Mouse (Mus musculus): ENCODE measurements at regions not wholly inside any gene's neighbourhood (a gene's known extent, or its start where the extent isn't known, plus 50 kb on each side); places are given as distances from the start of the nearest gene placed in this dataset.

- H3K27me3 ChIP-seq (ENCODE audit: control insufficient read depth, insufficient read depth, low read length), result no peaks in the 10 kb centered on the region
- H3K79me2 ChIP-seq (ENCODE audit: control insufficient read depth, insufficient read depth, low read length), result no peaks in the 10 kb centered on the region
- H3K4me3 ChIP-seq (ENCODE audit: insufficient read depth, low read depth, low read length), result no peak overlapping the region
- H3K9ac ChIP-seq (ENCODE audit: low read depth, low read length), result no peak overlapping the region
- peak; percentile 3 for DNase-seq (ENCODE audit: extremely low read depth, low read depth, low spot score)
- H3K4me1 ChIP-seq (ENCODE audit: control insufficient read depth, insufficient read depth, low read length), result no peaks in the 10 kb centered on the region
- peak; percentile 76 for TF ChIP-seq CTCF (IDR thresholded peaks at IDR 0.05; ENCODE audit: low read depth, low read length)
- no peak for TF ChIP-seq POLR2A (IDR thresholded peaks at IDR 0.05; ENCODE audit: extremely low read depth, insufficient read depth, low read length)
- H3K27ac ChIP-seq (replicated peaks; ENCODE audit: insufficient read depth, low read depth, low read length), result no peak overlapping the region
- no peaks in the 10 kb centered on the region for H3K36me3 ChIP-seq (ENCODE audit: control insufficient read depth, insufficient read depth, low read length)
- WGBS, result 15% methylated on average over 9 of the region's 9 CpGs
Measured at GRCm38 (mm10) chr15:72205950-72206349, 1628.4 kb upstream of the Gm6569 start.

GRCm38 (mm10) chr15:72207589-72207988, 1626.8 kb upstream of the Gm6569 start:
- 73% methylated on average over 4 of the region's 4 CpGs for WGBS
- DNase-seq (ENCODE audit: extremely low read depth, low read depth, low spot score), result no peak
- H3K4me3 ChIP-seq (ENCODE audit: insufficient read depth, low read depth, low read length), result no peak overlapping the region
- H3K4me1 ChIP-seq (ENCODE audit: control insufficient read depth, insufficient read depth, low read length), result no peaks in the 10 kb centered on the region
- no peaks in the 10 kb centered on the region for H3K36me3 ChIP-seq (ENCODE audit: control insufficient read depth, insufficient read depth, low read length)
- no peak overlapping the region for H3K9ac ChIP-seq (ENCODE audit: low read depth, low read length)
- H3K79me2 ChIP-seq (ENCODE audit: control insufficient read depth, insufficient read depth, low read length), result no peaks in the 10 kb centered on the region
- H3K27me3 ChIP-seq (ENCODE audit: control insufficient read depth, insufficient read depth, low read length), result no peaks in the 10 kb centered on the region
- TF ChIP-seq POLR2A (IDR thresholded peaks at IDR 0.05; ENCODE audit: extremely low read depth, insufficient read depth, low read length) (no peak), CTCF (IDR thresholded peaks at IDR 0.05; ENCODE audit: low read depth, low read length) (no peak)
- H3K27ac ChIP-seq (replicated peaks; ENCODE audit: insufficient read depth, low read depth, low read length), result no peak overlapping the region

- Histone ChIP-seq H3K4me3 (ENCODE audit: insufficient read depth, low read depth, low read length) (no peak overlapping the region), H3K4me1 (ENCODE audit: control insufficient read depth, insufficient read depth, low read length) (no peaks in the 10 kb centered on the region), H3K27ac (replicated peaks; ENCODE audit: insufficient read depth, low read depth, low read length) (no peak overlapping the region), H3K27me3 (ENCODE audit: control insufficient read depth, insufficient read depth, low read length) (no peaks in the 10 kb centered on the region), H3K9ac (ENCODE audit: low read depth, low read length) (no peak overlapping the region), H3K36me3 (ENCODE audit: control insufficient read depth, insufficient read depth, low read length) (no peaks in the 10 kb centered on the region), H3K79me2 (ENCODE audit: control insufficient read depth, insufficient read depth, low read length) (no peaks in the 10 kb centered on the region)
- WGBS, result 70% methylated on average over 4 of the region's 4 CpGs
- no peak for DNase-seq (ENCODE audit: extremely low read depth, low read depth, low spot score)
- TF ChIP-seq CTCF (IDR thresholded peaks at IDR 0.05; ENCODE audit: low read depth, low read length), result no peak
Measured at GRCm38 (mm10) chr15:72208076-72208475, 1626.3 kb upstream of the Gm6569 start.

GRCm38 (mm10) chr15:72208973-72209372, 1625.4 kb upstream of the Gm6569 start:
- H3K4me1 ChIP-seq (ENCODE audit: control insufficient read depth, insufficient read depth, low read length), result no peaks in the 10 kb centered on the region
- no peak overlapping the region for H3K27ac ChIP-seq (replicated peaks; ENCODE audit: insufficient read depth, low read depth, low read length)
- H3K79me2 ChIP-seq (ENCODE audit: control insufficient read depth, insufficient read depth, low read length), result no peaks in the 10 kb centered on the region
- WGBS, result 83% methylated on average over 7 of the region's 7 CpGs
- H3K27me3 ChIP-seq (ENCODE audit: control insufficient read depth, insufficient read depth, low read length), result no peaks in the 10 kb centered on the region
- H3K4me3 ChIP-seq (ENCODE audit: insufficient read depth, low read depth, low read length), result no peak overlapping the region
- no peak overlapping the region for H3K9ac ChIP-seq (ENCODE audit: low read depth, low read length)
- TF ChIP-seq CTCF (IDR thresholded peaks at IDR 0.05; ENCODE audit: low read depth, low read length) (no peak), POLR2A (IDR thresholded peaks at IDR 0.05; ENCODE audit: extremely low read depth, insufficient read depth, low read length) (no peak)
- DNase-seq (ENCODE audit: extremely low read depth, low read depth, low spot score), result no peak
- H3K36me3 ChIP-seq (ENCODE audit: control insufficient read depth, insufficient read depth, low read length), result no peaks in the 10 kb centered on the region

GRCm38 (mm10) chr15:72217731-72218130, 1616.6 kb upstream of the Gm6569 start:
- no peak for DNase-seq (ENCODE audit: extremely low read depth, low read depth, low spot score)
- Histone ChIP-seq H3K9ac (ENCODE audit: low read depth, low read length) (no peak overlapping the region), H3K27ac (replicated peaks; ENCODE audit: insufficient read depth, low read depth, low read length) (no peak overlapping the region), H3K4me3 (ENCODE audit: insufficient read depth, low read depth, low read length) (no peak overlapping the region), H3K4me1 (ENCODE audit: control insufficient read depth, insufficient read depth, low read length) (no peaks in the 10 kb centered on the region), H3K79me2 (ENCODE audit: control insufficient read depth, insufficient read depth, low read length) (no peaks in the 10 kb centered on the region), H3K27me3 (ENCODE audit: control insufficient read depth, insufficient read depth, low read length) (0 out of 2 replicates have a peak, but pooled peaks cover 2% of the 10 kb centered on the region), H3K36me3 (ENCODE audit: control insufficient read depth, insufficient read depth, low read length) (no peaks in the 10 kb centered on the region)
- WGBS, result 72% methylated on average over 5 of the region's 5 CpGs
- TF ChIP-seq CTCF (IDR thresholded peaks at IDR 0.05; ENCODE audit: low read depth, low read length) (no peak), POLR2A (IDR thresholded peaks at IDR 0.05; ENCODE audit: extremely low read depth, insufficient read depth, low read length) (no peak)

- WGBS, result 80% methylated on average over 7 of the region's 7 CpGs
- 0 out of 2 replicates have a peak, but pooled peaks cover 2% of the 10 kb centered on the region for H3K27me3 ChIP-seq (ENCODE audit: control insufficient read depth, insufficient read depth, low read length)
- no peak for TF ChIP-seq POLR2A (IDR thresholded peaks at IDR 0.05; ENCODE audit: extremely low read depth, insufficient read depth, low read length)
- no peak for TF ChIP-seq CTCF (IDR thresholded peaks at IDR 0.05; ENCODE audit: low read depth, low read length)
Measured at GRCm38 (mm10) chr15:72219985-72220384, 1614.4 kb upstream of the Gm6569 start.

More at GRCm38 (mm10) chr15:72219985-72220384, 1614.4 kb upstream of the Gm6569 start:
- H3K36me3 ChIP-seq (ENCODE audit: control insufficient read depth, insufficient read depth, low read length), result no peaks in the 10 kb centered on the region
- no peaks in the 10 kb centered on the region for H3K79me2 ChIP-seq (ENCODE audit: control insufficient read depth, insufficient read depth, low read length)
- H3K9ac ChIP-seq (ENCODE audit: low read depth, low read length), result no peak overlapping the region
- DNase-seq (ENCODE audit: extremely low read depth, low read depth, low spot score), result no peak
- no peaks in the 10 kb centered on the region for H3K4me1 ChIP-seq (ENCODE audit: control insufficient read depth, insufficient read depth, low read length)
- H3K4me3 ChIP-seq (ENCODE audit: insufficient read depth, low read depth, low read length), result no peak overlapping the region
- no peak overlapping the region for H3K27ac ChIP-seq (replicated peaks; ENCODE audit: insufficient read depth, low read depth, low read length)
